ENCODE assay signal across 16 mouse cellular contexts in the genomic region with DNA sequence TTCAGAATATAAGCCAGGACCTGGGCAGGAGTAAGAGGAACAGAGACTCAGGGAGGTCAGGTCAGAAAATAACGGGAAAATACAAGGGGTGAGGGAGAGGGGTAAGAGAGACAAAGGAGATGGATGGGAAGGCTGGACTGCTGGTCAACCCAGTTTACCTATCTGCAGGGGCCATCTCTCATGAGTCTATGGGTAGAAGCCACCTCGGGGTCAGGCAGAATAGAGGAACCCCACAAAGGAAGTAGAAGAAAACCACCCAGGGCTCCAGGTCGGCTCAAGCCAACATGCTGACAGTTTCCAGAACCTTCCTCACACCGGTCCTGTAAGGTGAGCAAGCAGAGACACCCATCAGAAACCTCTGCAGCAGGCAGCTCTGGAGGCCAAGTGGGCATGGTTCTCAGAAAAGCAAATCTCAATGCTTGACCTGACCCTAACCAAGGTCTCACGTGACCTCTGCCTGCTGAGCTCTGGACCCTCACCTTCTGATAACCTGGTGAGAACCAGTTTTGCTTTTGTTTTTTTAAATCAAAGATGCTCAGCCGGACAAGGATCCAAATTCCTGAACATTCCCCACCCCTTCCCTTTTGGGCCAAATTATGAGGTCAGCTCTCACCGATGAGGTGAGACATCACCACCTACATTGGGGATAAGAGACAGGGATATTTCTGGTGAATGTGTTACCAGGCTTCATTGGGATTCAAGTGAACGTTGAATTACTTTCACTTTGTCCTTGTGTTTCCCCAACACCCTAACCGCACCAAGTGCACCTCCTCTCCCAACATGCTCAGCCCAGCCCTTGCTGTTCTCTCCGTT. TPM values are rescaled to one million over a fixed set of nuclear protein-coding genes. Genes with fewer than 3 reads are reported as not detected.
DNase-seq lines count a peak whose midpoint lies in the region; ATAC-seq and TF ChIP-seq lines count a peak whose summit lies in the region.
"Had no signal": no experiment of that assay in that cellular context is flagged by ENCODE, and none has a peak within 500 bp of the region (broad histone marks: within the 10 kb centered on the region; RNA-seq: fewer than 3 reads in every experiment).

No protein-coding gene starts in this region.

- TF ChIP-seq CTCF in cerebellum, adult 2 months (IDR thresholded peaks at IDR 0.05; ENCODE audit: borderline replicate concordance, insufficient read depth, low read depth, low read length), result no peak

- peaks cover 29% of the 10 kb centered on the region for H3K4me1 ChIP-seq in hindbrain, embryonic 10.5 days (replicated peaks)
- H3K4me1 ChIP-seq in cerebellum, adult 2 months (ENCODE audit: control insufficient read depth, insufficient read depth, low read length), result peaks cover 9% of the 10 kb centered on the region

- H3K9me3 ChIP-seq in hindbrain, embryonic 10.5 days, result no peaks in the 10 kb centered on the region
- H3K9me3 ChIP-seq: embryonic facial prominence, embryonic 13.5 days; hindbrain, embryonic 15.5 days; limb, embryonic 15.5 days; midbrain, embryonic 12.5 days; neural tube, embryonic 15.5 days had no signal

- peak; percentile 52 to 55 for DNase-seq in B cell, adult 2 months
- peak; percentile 76 for DNase-seq in induced T-regulatory cell, adult 2 months (ENCODE audit: low read depth)
- no peak for DNase-seq in hindbrain, embryonic 10.5 days (ENCODE audit: low spot score)
- DNase-seq in urinary bladder, postnatal 14 days (ENCODE audit: low spot score), result no peak
- DNase-seq in cerebellum, adult 2 months, result no peak
- DNase-seq: adrenal gland, postnatal 36 days; cerebellum, adult 8-10 months; right cerebral cortex, postnatal 25 days had no signal

- H3K27ac ChIP-seq in hindbrain, embryonic 10.5 days, result no peak overlapping the region
- no peak overlapping the region for H3K27ac ChIP-seq in cerebellum, adult 2 months (ENCODE audit: insufficient read depth, low read length)
- H3K27ac ChIP-seq: embryonic facial prominence, embryonic 13.5 days; hindbrain, embryonic 15.5 days; kidney, postnatal 0 days; limb, embryonic 15.5 days; midbrain, embryonic 12.5 days; neural tube, embryonic 15.5 days had no signal

- H3K4me2 ChIP-seq in myocyte (ENCODE audit: low read depth), result peak overlapping the region; percentile 21
- H3K4me2 ChIP-seq: embryonic facial prominence, embryonic 13.5 days; hindbrain, embryonic 15.5 days; limb, embryonic 15.5 days; midbrain, embryonic 12.5 days; neural tube, embryonic 15.5 days had no signal

- peaks cover 38% of the 10 kb centered on the region for H3K27me3 ChIP-seq in myocyte (ENCODE audit: control insufficient read depth, insufficient read depth, insufficient read length)
- no peaks in the 10 kb centered on the region for H3K27me3 ChIP-seq in hindbrain, embryonic 10.5 days (ENCODE audit: insufficient read depth, poor library complexity, severe bottlenecking)
- no peaks in the 10 kb centered on the region for H3K27me3 ChIP-seq in cerebellum, adult 2 months (ENCODE audit: control insufficient read depth, insufficient read depth, low read length)
- H3K27me3 ChIP-seq: hindbrain, embryonic 15.5 days; neural tube, embryonic 15.5 days had no signal

- H3K36me3 ChIP-seq in myocyte (ENCODE audit: control insufficient read depth, insufficient read depth), result no peaks in the 10 kb centered on the region
- H3K36me3 ChIP-seq in hindbrain, embryonic 10.5 days, result 0 out of 2 replicates have a peak, but pooled peaks cover 3% of the 10 kb centered on the region
- H3K36me3 ChIP-seq: embryonic facial prominence, embryonic 13.5 days; hindbrain, embryonic 15.5 days; limb, embryonic 15.5 days; midbrain, embryonic 12.5 days; neural tube, embryonic 15.5 days had no signal

- WGBS in hindbrain, embryonic 10.5 days, result 88% methylated on average over 10 of the region's 10 CpGs
- 85% methylated on average over 10 of the region's 10 CpGs for WGBS in cerebellum, adult 2 months

- no peaks in the 10 kb centered on the region for H3K79me2 ChIP-seq in myocyte (ENCODE audit: control insufficient read depth, insufficient read depth)

- peak; percentile 21 for ATAC-seq in CD4-positive, CD25-positive, alpha-beta regulatory T cell, adult 4 months

- H3K4me3 ChIP-seq in myocyte, result no peak overlapping the region
- no peak overlapping the region for H3K4me3 ChIP-seq in hindbrain, embryonic 10.5 days
- no peak overlapping the region for H3K4me3 ChIP-seq in cerebellum, adult 2 months (replicated peaks; ENCODE audit: insufficient read depth, low read depth, low read length)
- H3K4me3 ChIP-seq: embryonic facial prominence, embryonic 13.5 days; hindbrain, embryonic 15.5 days; limb, embryonic 15.5 days; midbrain, embryonic 12.5 days; neural tube, embryonic 15.5 days had no signal

- no peak overlapping the region for H3ac ChIP-seq in myocyte (ENCODE audit: control insufficient read depth, insufficient read length)

- TF ChIP-seq POLR2A in myocyte (IDR thresholded peaks at IDR 0.05; ENCODE audit: insufficient read length, low read depth), result no peak
- TF ChIP-seq POLR2A in cerebellum, adult 2 months (IDR thresholded peaks at IDR 0.05; ENCODE audit: borderline replicate concordance, insufficient read depth, low read length), result no peak

TF ChIP-seq in myocyte, 11 proteins besides CTCF, POLR2A, EP300 and RAD21:
- TF ChIP-seq TCF12 (IDR thresholded peaks at IDR 0.05; ENCODE audit: insufficient read depth, poor library complexity, severe bottlenecking) (no peak), E2F4 (IDR thresholded peaks at IDR 0.05; ENCODE audit: insufficient read depth) (no peak), MYOD1 (IDR thresholded peaks at IDR 0.05; ENCODE audit: control insufficient read depth in 1 of 3, insufficient read length in 2 of 3, low read depth in 2 of 3) (no peak), MAX (IDR thresholded peaks at IDR 0.05; ENCODE audit: low read depth) (no peak), SRF (IDR thresholded peaks at IDR 0.05; ENCODE audit: control insufficient read depth, insufficient read length, low read depth) (no peak), POLR2AphosphoS2 (IDR thresholded peaks at IDR 0.05; ENCODE audit: insufficient read length, low read depth) (no peak), CEBPB (IDR thresholded peaks at IDR 0.05; ENCODE audit: insufficient read depth, poor library complexity, severe bottlenecking) (no peak)

RNA-seq across cellular contexts. Expression of gene Nup210, which starts 5.3 kb away (rescaled TPM):
- 100 to 1,000 TPM in 1 of 2 experiments, 10 to 100 TPM in 1; 86.2 to 109 TPM for polyA plus RNA-seq in CD4-positive, CD25-positive, alpha-beta regulatory T cell, adult 4 months (2017; shearing (Covaris generic))
- 0.31 TPM for polyA plus RNA-seq in myocyte (2012; fragmentation: generic; extraction: Trizol)
- 24.0 and 28.8 TPM in 2 replicates for polyA plus RNA-seq in hindbrain, embryonic 10.5 days (2016; fragmentation: Nextera tagmentation; extraction: Ambion mirVana)
- polyA plus RNA-seq in cerebellum, adult 2 months (2012; rRNA removed), result 16.8 and 23.1 TPM in 2 replicates

RNA-seq across cellular contexts. Expression of gene Hdac11, which starts 45.1 kb away (rescaled TPM):
- 1 to 10 TPM; 1.5 to 2.0 TPM for polyA plus RNA-seq in CD4-positive, CD25-positive, alpha-beta regulatory T cell, adult 4 months (2017; shearing (Covaris generic))
- 39.3 TPM for polyA plus RNA-seq in myocyte (2012; fragmentation: generic; extraction: Trizol)
- polyA plus RNA-seq in hindbrain, embryonic 10.5 days (2016; fragmentation: Nextera tagmentation; extraction: Ambion mirVana), result 12.3 and 15.6 TPM in 2 replicates
- 183 and 188 TPM in 2 replicates for polyA plus RNA-seq in cerebellum, adult 2 months (2012; rRNA removed)

Comparison
In these comparisons a context has a peak if more than half of its experiments do, and no peak if none do; other contexts are left out.
1. DNase-seq: peak in B cell, adult 2 months (2 of 2) and induced T-regulatory cell, adult 2 months (single experiment); none in hindbrain, embryonic 10.5 days (single experiment), urinary bladder, postnatal 14 days (single experiment) and cerebellum, adult 2 months (0 of 2).
2. RNA of gene Nup210, which starts 5.3 kb away (polyA plus RNA-seq): 86.2 to 109 TPM in CD4-positive, CD25-positive, alpha-beta regulatory T cell, adult 4 months, 24.0 to 28.8 TPM in hindbrain, embryonic 10.5 days and 16.8 to 23.1 TPM in cerebellum, adult 2 months; 0.31 TPM in myocyte (single experiment); every median in the first group is over 10 times any median in the second.